Mouse (Mus musculus): ENCODE results near the gene Col5a1. TPM values are rescaled to one million over a fixed set of nuclear protein-coding genes. Genes with fewer than 3 reads are reported as not detected.

Col5a1 gene
- polyA plus RNA-seq, 1 experiment from 2014 or later = 29.0 TPM

DNA sequence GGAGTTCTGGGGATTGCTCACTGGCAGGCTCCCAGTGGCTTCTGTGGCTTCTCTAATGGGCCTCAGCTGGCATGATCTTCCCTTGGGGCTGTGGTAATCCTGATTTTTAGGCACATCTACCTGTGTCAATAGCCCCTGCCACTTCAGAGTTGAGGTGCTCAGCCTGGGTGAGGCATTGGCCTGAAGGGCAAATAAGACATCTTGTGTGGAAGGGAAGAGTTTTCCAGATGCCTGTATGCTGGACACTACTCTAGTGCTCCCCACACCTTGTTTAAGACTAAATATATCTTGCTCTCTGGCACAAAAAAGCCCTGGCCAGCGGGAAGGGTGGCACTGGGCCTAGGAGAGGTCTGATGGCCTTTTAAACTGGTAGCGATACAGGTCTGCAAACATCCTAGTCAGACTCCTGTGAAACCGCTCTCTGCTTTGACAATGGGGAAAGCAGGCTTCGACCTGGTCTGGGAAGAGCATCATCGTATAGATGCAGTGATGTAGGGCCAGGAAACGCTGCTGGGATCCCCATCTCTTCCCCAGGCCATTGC, 33.2 kb downstream of the Col5a1 start:
- no peaks in the 10 kb centered on the region for H3K4me1 ChIP-seq (replicated peaks; ENCODE audit: control insufficient read depth, insufficient read depth, low read length)
- H3K9me3 ChIP-seq (ENCODE audit: control insufficient read depth, low read length) = no peaks in the 10 kb centered on the region

DNA sequence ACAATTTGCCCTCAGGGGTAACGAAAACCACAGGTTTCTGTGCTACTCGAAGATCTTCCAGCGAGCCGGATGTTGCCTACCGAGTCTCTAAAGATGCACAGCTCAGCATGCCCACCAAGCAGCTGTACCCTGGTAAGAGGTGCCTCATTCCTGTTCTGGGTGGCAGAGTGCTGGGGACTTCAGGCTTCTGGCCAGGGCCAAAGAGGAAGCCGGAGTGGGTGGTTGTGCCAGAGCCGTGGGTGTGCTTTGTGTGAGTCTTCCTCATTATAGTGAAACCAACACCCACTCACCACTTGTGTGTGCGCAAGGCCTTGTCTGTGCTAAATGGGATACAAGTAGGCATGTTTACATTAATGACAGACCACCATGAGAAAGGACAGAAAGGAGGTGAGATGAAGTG, 35.8 kb downstream of the Col5a1 start:
- no peak overlapping the region for H3K9ac ChIP-seq (ENCODE audit: low read depth, low read length)
- no peak for ATAC-seq (ENCODE audit: low FRiP score)
- H3K4me3 ChIP-seq (ENCODE audit: low read depth, low read length) = no peak overlapping the region
- no peak for DNase-seq (ENCODE audit: low spot score)
- no peaks in the 10 kb centered on the region for H3K27me3 ChIP-seq (ENCODE audit: control insufficient read depth, insufficient read depth, low read length)
- WGBS = 90% methylated on average over 8 of the region's 8 CpGs
- no peaks in the 10 kb centered on the region for H3K36me3 ChIP-seq (ENCODE audit: control insufficient read depth, insufficient read depth, low read length)
- no peaks in the 10 kb centered on the region for H3K4me1 ChIP-seq (replicated peaks; ENCODE audit: control insufficient read depth, insufficient read depth, low read length)
- H3K4me2 ChIP-seq (replicated peaks; ENCODE audit: low read depth, low read length) = no peak overlapping the region
- no peaks in the 10 kb centered on the region for H3K9me3 ChIP-seq (ENCODE audit: control insufficient read depth, low read length)
- H3K27ac ChIP-seq (ENCODE audit: low read depth, low read length) = no peak overlapping the region

More for the DNA sequence above, 33.2 kb downstream of the Col5a1 start:
- Histone ChIP-seq H3K9ac (ENCODE audit: low read depth, low read length) (no peak overlapping the region), H3K4me2 (replicated peaks; ENCODE audit: low read depth, low read length) (no peak overlapping the region), H3K36me3 (ENCODE audit: control insufficient read depth, insufficient read depth, low read length) (no peaks in the 10 kb centered on the region), H3K4me3 (ENCODE audit: low read depth, low read length) (no peak overlapping the region), H3K27me3 (ENCODE audit: control insufficient read depth, insufficient read depth, low read length) (no peaks in the 10 kb centered on the region), H3K27ac (ENCODE audit: low read depth, low read length) (no peak overlapping the region)
- ATAC-seq (ENCODE audit: low FRiP score) = no peak
- DNase-seq (ENCODE audit: low spot score) = no peak
- 87% methylated on average over 6 of the region's 6 CpGs for WGBS

DNA sequence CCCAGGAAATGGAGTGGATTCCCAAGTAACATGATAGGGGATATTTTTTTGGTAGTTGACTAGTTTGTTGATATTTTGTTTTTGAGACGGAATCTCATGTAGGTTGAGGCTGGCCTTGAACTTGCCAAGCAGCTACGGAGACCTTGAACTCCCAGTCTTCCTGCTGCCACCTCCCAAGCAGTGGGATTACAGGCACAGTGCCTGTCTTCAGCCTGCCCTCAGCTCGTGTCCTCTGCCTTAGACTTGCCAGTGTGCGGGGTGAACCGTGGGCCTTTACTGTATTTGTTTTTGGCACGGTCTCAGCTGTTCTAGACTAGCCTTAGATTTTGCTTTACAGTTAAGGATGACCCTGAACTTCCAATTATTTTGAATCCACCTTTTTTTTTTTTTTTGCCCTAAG, 37.5 kb downstream of the Col5a1 start:
- DNase-seq (ENCODE audit: low spot score) (no peak), ATAC-seq (ENCODE audit: low FRiP score) (no peak)
- H3K9me3 ChIP-seq (ENCODE audit: control insufficient read depth, low read length) = no peaks in the 10 kb centered on the region
- 85% methylated on average over 6 of the region's 6 CpGs for WGBS
- no peak overlapping the region for H3K9ac ChIP-seq (ENCODE audit: low read depth, low read length)
- no peak overlapping the region for H3K4me2 ChIP-seq (replicated peaks; ENCODE audit: low read depth, low read length)
- H3K4me3 ChIP-seq (ENCODE audit: low read depth, low read length) = no peak overlapping the region
- no peaks in the 10 kb centered on the region for H3K4me1 ChIP-seq (replicated peaks; ENCODE audit: control insufficient read depth, insufficient read depth, low read length)
- no peak overlapping the region for H3K27ac ChIP-seq (ENCODE audit: low read depth, low read length)
- no peaks in the 10 kb centered on the region for H3K27me3 ChIP-seq (ENCODE audit: control insufficient read depth, insufficient read depth, low read length)
- H3K36me3 ChIP-seq (ENCODE audit: control insufficient read depth, insufficient read depth, low read length) = no peaks in the 10 kb centered on the region

DNA sequence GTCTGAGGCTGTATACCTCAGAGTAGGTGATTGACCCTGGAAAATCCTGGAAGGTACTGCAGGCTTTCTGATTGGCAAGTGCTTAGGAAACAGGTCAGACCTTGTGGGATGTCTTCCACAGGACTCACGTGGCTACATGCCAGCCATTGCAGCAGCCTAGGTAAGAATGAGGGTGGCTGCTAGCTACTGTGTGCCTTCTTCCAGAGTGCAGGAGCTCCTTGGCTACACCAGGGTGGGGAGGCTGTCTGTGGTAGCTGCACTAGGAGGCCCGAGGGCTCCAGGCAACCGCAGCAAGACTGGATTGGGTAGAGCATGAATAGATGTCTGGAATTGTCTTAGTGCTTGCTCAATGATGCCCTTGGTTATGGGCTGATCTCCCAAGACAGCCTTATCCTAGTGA, 38.2 kb downstream of the Col5a1 start:
- ATAC-seq (ENCODE audit: low FRiP score) (no peak), DNase-seq (ENCODE audit: low spot score) (no peak)
- H3K9ac ChIP-seq (ENCODE audit: low read depth, low read length) = no peak overlapping the region
- H3K4me3 ChIP-seq (ENCODE audit: low read depth, low read length) = no peak overlapping the region
- no peak overlapping the region for H3K4me2 ChIP-seq (replicated peaks; ENCODE audit: low read depth, low read length)
- H3K36me3 ChIP-seq (ENCODE audit: control insufficient read depth, insufficient read depth, low read length) = no peaks in the 10 kb centered on the region
- no peak overlapping the region for H3K27ac ChIP-seq (ENCODE audit: low read depth, low read length)
- 89% methylated on average over 3 of the region's 3 CpGs for WGBS
- H3K4me1 ChIP-seq (replicated peaks; ENCODE audit: control insufficient read depth, insufficient read depth, low read length) = no peaks in the 10 kb centered on the region
- H3K27me3 ChIP-seq (ENCODE audit: control insufficient read depth, insufficient read depth, low read length) = no peaks in the 10 kb centered on the region
- H3K9me3 ChIP-seq (ENCODE audit: control insufficient read depth, low read length) = no peaks in the 10 kb centered on the region

DNA sequence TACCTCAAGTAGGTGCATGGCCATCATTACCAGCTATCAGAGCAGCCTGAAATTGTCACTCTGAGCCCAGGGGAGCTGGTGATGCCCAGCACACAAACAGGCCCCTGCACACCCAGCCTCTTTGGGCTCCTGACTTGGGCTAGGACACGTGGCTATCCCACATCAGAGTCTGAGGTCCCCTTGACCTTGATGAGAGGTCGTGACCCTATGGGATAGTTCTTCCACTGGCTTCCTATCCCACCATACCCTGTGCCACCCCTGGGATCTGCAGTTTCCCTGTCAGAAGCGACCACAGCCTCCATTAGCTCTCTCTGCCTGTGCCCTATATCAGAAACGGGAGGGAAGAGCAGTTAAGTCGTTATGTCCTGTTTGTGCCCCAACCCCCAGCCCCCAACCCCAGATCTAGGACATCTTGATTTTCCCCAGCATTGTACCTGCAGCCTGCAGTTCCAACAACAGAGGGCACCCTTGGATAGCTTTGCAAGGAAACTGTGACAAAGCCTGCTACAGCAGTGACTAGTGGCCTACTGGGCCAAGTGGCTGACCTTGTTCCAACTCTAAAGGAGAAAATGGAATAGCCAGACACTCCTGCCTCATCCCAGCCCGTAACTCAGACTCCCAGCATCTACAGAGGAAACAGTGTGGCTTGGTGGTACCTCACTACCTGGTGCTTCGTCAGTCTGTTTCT, 40.4 kb downstream of the Col5a1 start:
- Histone ChIP-seq H3K9me3 (ENCODE audit: control insufficient read depth, low read length) (no peaks in the 10 kb centered on the region), H3K27ac (ENCODE audit: low read depth, low read length) (no peak overlapping the region), H3K9ac (ENCODE audit: low read depth, low read length) (no peak overlapping the region), H3K27me3 (ENCODE audit: control insufficient read depth, insufficient read depth, low read length) (no peaks in the 10 kb centered on the region), H3K4me1 (replicated peaks; ENCODE audit: control insufficient read depth, insufficient read depth, low read length) (no peaks in the 10 kb centered on the region), H3K4me2 (replicated peaks; ENCODE audit: low read depth, low read length) (no peak overlapping the region), H3K36me3 (ENCODE audit: control insufficient read depth, insufficient read depth, low read length) (no peaks in the 10 kb centered on the region), H3K4me3 (ENCODE audit: low read depth, low read length) (no peak overlapping the region)
- peak; percentile 69 for DNase-seq (ENCODE audit: low spot score)
- 59% methylated on average over 7 of the region's 7 CpGs for WGBS
- no peak for ATAC-seq (ENCODE audit: low FRiP score)

DNA sequence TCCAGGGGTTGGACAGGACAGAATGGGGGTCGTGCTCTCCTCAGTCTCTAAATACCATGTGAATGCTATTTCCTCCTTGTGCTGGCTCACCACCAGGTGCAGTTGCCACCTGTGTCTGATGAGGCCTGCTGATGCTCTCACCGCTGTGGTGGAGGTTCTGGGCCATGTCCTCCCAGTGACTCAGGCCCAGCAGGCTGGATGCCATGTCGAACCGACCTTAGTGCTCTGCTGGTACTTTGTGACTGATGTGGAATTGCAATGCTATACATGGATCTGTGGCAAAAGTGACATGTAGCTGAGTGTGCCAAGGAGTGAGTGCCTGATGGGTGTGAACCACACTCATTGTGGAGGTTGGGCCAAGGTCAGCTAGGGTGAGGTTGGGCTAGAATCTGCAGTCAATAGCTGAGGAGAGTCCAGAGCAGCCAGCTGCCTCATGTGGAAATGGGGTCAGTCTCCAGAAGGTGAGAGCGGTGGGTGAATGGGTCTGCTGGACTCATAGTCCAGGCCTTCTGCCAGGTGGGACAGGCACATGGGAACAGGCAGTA, 44.3 kb downstream of the Col5a1 start:
- Histone ChIP-seq H3K4me2 (replicated peaks; ENCODE audit: low read depth, low read length) (no peak overlapping the region), H3K4me3 (ENCODE audit: low read depth, low read length) (no peak overlapping the region), H3K9me3 (ENCODE audit: control insufficient read depth, low read length) (no peaks in the 10 kb centered on the region), H3K27me3 (ENCODE audit: control insufficient read depth, insufficient read depth, low read length) (no peaks in the 10 kb centered on the region), H3K27ac (ENCODE audit: low read depth, low read length) (no peak overlapping the region), H3K36me3 (ENCODE audit: control insufficient read depth, insufficient read depth, low read length) (no peaks in the 10 kb centered on the region), H3K4me1 (replicated peaks; ENCODE audit: control insufficient read depth, insufficient read depth, low read length) (no peaks in the 10 kb centered on the region), H3K9ac (ENCODE audit: low read depth, low read length) (no peak overlapping the region)
- no peak for ATAC-seq (ENCODE audit: low FRiP score)
- WGBS = 92% methylated on average over 5 of the region's 5 CpGs
- no peak for DNase-seq (ENCODE audit: low spot score)

DNA sequence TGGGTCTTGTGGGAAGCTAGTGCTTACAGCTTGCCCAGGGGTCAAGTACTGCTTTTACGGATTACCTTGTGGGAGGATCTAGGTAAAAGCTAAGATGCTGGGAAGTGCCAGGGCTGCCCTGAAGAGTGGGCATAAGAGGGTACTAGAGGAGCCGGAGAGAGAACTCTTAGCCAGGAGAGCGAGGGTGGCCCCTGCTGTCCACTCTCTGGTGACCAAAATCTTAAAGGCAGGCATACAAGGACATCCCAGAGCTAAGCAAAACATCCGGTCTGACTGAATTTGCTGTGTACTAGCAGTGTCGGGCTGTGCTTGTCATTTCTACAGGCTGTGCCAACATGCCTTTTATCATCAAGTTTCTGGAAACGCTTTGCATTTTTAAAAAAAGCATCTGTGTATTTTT, 44.9 kb downstream of the Col5a1 start:
- Histone ChIP-seq H3K36me3 (ENCODE audit: control insufficient read depth, insufficient read depth, low read length) (no peaks in the 10 kb centered on the region), H3K4me1 (replicated peaks; ENCODE audit: control insufficient read depth, insufficient read depth, low read length) (no peaks in the 10 kb centered on the region), H3K9ac (ENCODE audit: low read depth, low read length) (no peak overlapping the region), H3K9me3 (ENCODE audit: control insufficient read depth, low read length) (no peaks in the 10 kb centered on the region), H3K4me3 (ENCODE audit: low read depth, low read length) (no peak overlapping the region), H3K27ac (ENCODE audit: low read depth, low read length) (no peak overlapping the region), H3K4me2 (replicated peaks; ENCODE audit: low read depth, low read length) (no peak overlapping the region), H3K27me3 (ENCODE audit: control insufficient read depth, insufficient read depth, low read length) (no peaks in the 10 kb centered on the region)
- 76% methylated on average over 6 of the region's 6 CpGs for WGBS
- no peak for DNase-seq (ENCODE audit: low spot score)
- ATAC-seq (ENCODE audit: low FRiP score) = no peak

DNA sequence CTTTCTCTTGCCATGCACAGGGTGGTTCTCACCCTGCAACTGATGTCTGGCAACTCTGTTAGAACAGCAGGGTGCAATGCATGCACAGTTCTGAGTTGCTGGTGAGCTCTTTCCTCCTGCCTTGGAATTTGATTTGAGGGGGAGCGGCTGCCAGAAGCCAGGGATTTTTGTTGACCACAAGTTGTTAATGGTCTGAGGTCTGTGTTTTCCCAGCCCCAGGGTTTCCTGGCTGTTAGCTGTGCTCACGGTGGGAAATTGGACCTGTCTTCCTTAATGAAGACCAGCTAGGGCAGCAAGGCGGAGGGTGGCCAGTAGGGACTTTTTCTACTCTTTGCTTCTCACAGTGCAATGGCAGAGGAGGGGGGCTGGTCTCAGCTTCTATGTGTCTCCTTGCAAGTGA, 45.7 kb downstream of the Col5a1 start:
- H3K27me3 ChIP-seq (ENCODE audit: control insufficient read depth, insufficient read depth, low read length) = no peaks in the 10 kb centered on the region
- ATAC-seq (ENCODE audit: low FRiP score) (no peak), DNase-seq (ENCODE audit: low spot score) (no peak)
- H3K27ac ChIP-seq (ENCODE audit: low read depth, low read length) = no peak overlapping the region
- H3K4me2 ChIP-seq (replicated peaks; ENCODE audit: low read depth, low read length) = no peak overlapping the region
- H3K9me3 ChIP-seq (ENCODE audit: control insufficient read depth, low read length) = no peaks in the 10 kb centered on the region
- no peaks in the 10 kb centered on the region for H3K4me1 ChIP-seq (replicated peaks; ENCODE audit: control insufficient read depth, insufficient read depth, low read length)
- WGBS = 62% methylated on average over 3 of the region's 3 CpGs
- H3K36me3 ChIP-seq (ENCODE audit: control insufficient read depth, insufficient read depth, low read length) = no peaks in the 10 kb centered on the region
- no peak overlapping the region for H3K4me3 ChIP-seq (ENCODE audit: low read depth, low read length)
- no peak overlapping the region for H3K9ac ChIP-seq (ENCODE audit: low read depth, low read length)

DNA sequence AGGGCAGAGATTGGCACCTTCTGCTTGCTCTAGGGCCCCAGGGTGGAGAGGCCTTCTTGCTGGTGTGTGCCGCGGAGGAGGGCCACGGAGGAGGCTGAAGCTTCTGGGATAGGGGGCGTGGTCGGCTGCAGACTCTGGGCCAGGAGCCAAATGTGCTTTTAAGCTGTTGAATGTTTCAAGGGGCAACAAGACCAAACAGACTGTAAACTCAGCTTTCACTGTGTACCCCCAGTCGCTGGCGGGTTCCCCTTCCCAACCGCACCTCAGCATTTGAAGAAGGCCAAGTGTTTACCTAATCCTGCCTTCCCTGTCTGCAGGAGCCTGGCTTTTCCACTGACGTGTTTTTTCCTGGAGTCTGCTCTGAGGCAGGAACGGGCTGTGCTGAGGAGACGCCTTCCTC, 48.0 kb downstream of the Col5a1 start:
- Histone ChIP-seq H3K4me3 (ENCODE audit: low read depth, low read length) (no peak overlapping the region), H3K9me3 (ENCODE audit: control insufficient read depth, low read length) (no peaks in the 10 kb centered on the region), H3K9ac (ENCODE audit: low read depth, low read length) (no peak overlapping the region), H3K27me3 (ENCODE audit: control insufficient read depth, insufficient read depth, low read length) (no peaks in the 10 kb centered on the region), H3K36me3 (ENCODE audit: control insufficient read depth, insufficient read depth, low read length) (no peaks in the 10 kb centered on the region), H3K4me1 (replicated peaks; ENCODE audit: control insufficient read depth, insufficient read depth, low read length) (no peaks in the 10 kb centered on the region), H3K27ac (ENCODE audit: low read depth, low read length) (no peak overlapping the region), H3K4me2 (replicated peaks; ENCODE audit: low read depth, low read length) (no peak overlapping the region)
- ATAC-seq (ENCODE audit: low FRiP score) = no peak
- WGBS = 83% methylated on average over 11 of the region's 11 CpGs
- DNase-seq (ENCODE audit: low spot score) = no peak
